Mouse (Mus musculus) heart, embryonic 16.5 days (tissue): ENCODE measurements around the gene Rapgefl1. TPM values are rescaled to one million over a fixed set of nuclear protein-coding genes. Genes with fewer than 3 reads are reported as not detected.

ENCODE experiments used
- ATAC-seq: fragments of 200-750 bp; cut with Nextera tagmentation; replicated peaks from 2 replicates; pipeline ENCODE4 v1.8.0; 2017; ENCODE audit warnings: moderate number of reproducible peaks; ENCODE audit not compliant: insufficient read depth, low FRiP score; ENCODE audit errors: extremely low read depth
- H3K27ac ChIP-seq: fragments of 300-500 bp; sonication (generic); 2 replicates; pipeline ENCODE4 v1.5.1; 2014; ENCODE audit warnings: mild to moderate bottlenecking, low read length, control low read depth, moderate library complexity
- H3K27me3 ChIP-seq: fragments of 300-500 bp; sonication (generic); 2 replicates; pipeline ENCODE4 v1.6.1; 2014; ENCODE audit warnings: low read length, mixed read lengths; ENCODE audit not compliant: control insufficient read depth, insufficient read depth
- H3K36me3 ChIP-seq: fragments of 300-500 bp; sonication (generic); 2 replicates; pipeline ENCODE4 v1.6.1; 2014; ENCODE audit not compliant: control insufficient read depth, insufficient read depth
- H3K4me1 ChIP-seq: fragments of 300-500 bp; sonication (generic); 2 replicates; pipeline ENCODE4 v1.6.1; 2014; ENCODE audit warnings: low read length, mixed read lengths; ENCODE audit not compliant: control insufficient read depth, insufficient read depth
- H3K4me2 ChIP-seq: fragments of 300-500 bp; sonication (generic); 2 replicates; pipeline ENCODE4 v1.6.1; 2014; ENCODE audit warnings: low read depth, mild to moderate bottlenecking, control low read depth, low read length
- H3K4me3 ChIP-seq: fragments of 300-500 bp; sonication (generic); 2 replicates; pipeline ENCODE4 v1.5.1; 2014; ENCODE audit warnings: mild to moderate bottlenecking, control low read depth, low read length
- H3K9ac ChIP-seq: fragments of 300-500 bp; sonication (generic); 2 replicates; pipeline ENCODE4 v1.6.1; 2014; ENCODE audit warnings: low read length, control low read depth
- H3K9me3 ChIP-seq: fragments of 300-500 bp; sonication (generic); replicated peaks from 2 replicates; pipeline ENCODE4 v1.6.1; 2016; ENCODE audit warnings: low read length; ENCODE audit not compliant: control insufficient read depth
- WGBS: fragments of 180-500 bp; shearing (Covaris S2); extraction: QIAGEN DNeasy Blood & Tissue Kit; methylation state at CpG from one replicate; pipeline ENCODE4 v1.1.7; 2014; 5-methylcytosine and 5-hydroxymethylcytosine counted together
- polyA plus RNA-seq: library from polyadenylated mRNA; unstranded; fragments of >200 nt; fragmentation: Nextera tagmentation; extraction: Ambion mirVana; gene quantifications from 2 replicates; pipeline ENCODE4 v1.2.1, GENCODE M21; 2015

The Rapgefl1 gene
- polyA plus RNA-seq, 1 experiment from 2014 or later = 1.0 TPM

GRCm38 (mm10) chr11:98835296-98835695 is 1.3 kb upstream of the Rapgefl1 start:
- Histone ChIP-seq H3K4me2 (no peak overlapping the region), H3K9me3 (no peaks in the 10 kb centered on the region), H3K4me3 (no peak overlapping the region), H3K36me3 (peaks cover 32% of the 10 kb centered on the region), H3K4me1 (peaks cover 9% of the 10 kb centered on the region; the same call in 1 of the 2 replicates), H3K9ac (no peak overlapping the region), H3K27me3 (peaks cover 7% of the 10 kb centered on the region; the same call in 1 of the 2 replicates), H3K27ac (no peak overlapping the region)
- whole genome bisulfite sequencing = 55% methylated on average over 5 of the region's 5 CpGs
- ATAC-seq = no peak

GRCm38 (mm10) chr11:98835725-98836124 is 860 bp upstream of the Rapgefl1 start:
- no peak overlapping the region for H3K4me3 ChIP-seq
- no peak overlapping the region for H3K27ac ChIP-seq
- peaks cover 7% of the 10 kb centered on the region; the same call in 1 of the 2 replicates for H3K27me3 ChIP-seq
- no peak for ATAC-seq
- H3K9ac ChIP-seq = no peak overlapping the region
- peaks cover 9% of the 10 kb centered on the region; the same call in 1 of the 2 replicates for H3K4me1 ChIP-seq
- H3K36me3 ChIP-seq = peaks cover 29% of the 10 kb centered on the region
- WGBS = 57% methylated on average over 3 of the region's 3 CpGs
- no peak overlapping the region for H3K4me2 ChIP-seq
- H3K9me3 ChIP-seq = no peaks in the 10 kb centered on the region

DNA sequence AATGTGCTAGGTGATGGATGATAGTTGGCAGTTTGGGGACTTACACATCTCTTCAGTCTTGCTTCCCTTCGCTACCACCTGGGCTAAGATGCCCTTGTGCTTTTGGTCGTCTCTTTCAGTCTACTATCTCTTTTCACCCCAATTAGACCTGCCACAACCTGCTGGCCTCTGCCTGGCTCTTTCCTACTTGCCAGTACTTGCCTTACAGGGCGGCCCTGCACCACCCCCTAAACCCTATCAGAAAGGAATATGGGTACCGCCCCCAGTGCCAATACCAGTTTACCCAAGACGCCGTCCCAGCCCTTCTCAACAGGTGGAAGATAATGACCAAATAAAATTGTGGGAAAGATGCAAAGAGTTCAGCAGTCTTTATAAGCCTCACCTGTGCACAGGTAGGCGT is 457 bp upstream of the Rapgefl1 start:
- no peak overlapping the region for H3K27ac ChIP-seq
- H3K27me3 ChIP-seq = peaks cover 7% of the 10 kb centered on the region; the same call in 1 of the 2 replicates
- ATAC-seq = 0 out of 2 replicates have a peak, but pooled peaks have one; percentile 1
- no peak overlapping the region for H3K9ac ChIP-seq
- H3K9me3 ChIP-seq = no peaks in the 10 kb centered on the region
- 32% methylated on average over 7 of the region's 7 CpGs for WGBS
- H3K36me3 ChIP-seq = peaks cover 28% of the 10 kb centered on the region
- peak overlapping the region; percentile 100 for H3K4me2 ChIP-seq
- H3K4me3 ChIP-seq = peak overlapping the region; percentile 81
- peaks cover 9% of the 10 kb centered on the region; the same call in 1 of the 2 replicates for H3K4me1 ChIP-seq

DNA sequence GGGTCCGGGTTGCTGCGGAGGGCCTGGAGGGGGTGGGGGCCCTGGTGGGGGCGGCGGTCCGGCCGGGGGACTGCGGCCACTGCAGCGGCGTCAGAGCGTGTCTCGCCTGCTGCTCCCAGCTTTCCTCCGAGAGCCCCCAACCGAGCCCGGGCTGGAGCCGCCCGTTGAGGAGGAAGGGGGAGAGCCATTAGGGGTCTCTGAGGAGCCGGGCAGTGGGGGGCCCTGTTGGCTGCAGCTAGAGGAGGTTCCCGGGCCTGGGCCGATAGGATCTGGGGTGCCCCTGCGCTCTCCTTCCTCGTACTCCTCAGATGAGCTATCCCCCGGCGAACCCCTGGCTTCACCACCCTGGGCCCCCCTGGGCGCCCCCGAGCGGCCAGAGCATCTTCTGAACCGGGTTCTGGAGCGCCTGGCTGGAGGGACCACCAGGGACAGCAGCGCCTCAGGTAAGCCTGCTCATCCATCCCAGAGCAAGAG is 683 bp downstream of the Rapgefl1 start:
- Histone ChIP-seq H3K9me3 (no peaks in the 10 kb centered on the region), H3K4me3 (peak overlapping the region; percentile 81), H3K9ac (peak overlapping the region; percentile 83), H3K36me3 (peaks cover 17% of the 10 kb centered on the region), H3K4me1 (peaks cover 9% of the 10 kb centered on the region; the same call in 1 of the 2 replicates), H3K4me2 (peak overlapping the region; percentile 100), H3K27me3 (peaks cover 7% of the 10 kb centered on the region; the same call in 1 of the 2 replicates), H3K27ac (no peak overlapping the region)
- WGBS = 2% methylated on average over 23 of the region's 29 CpGs
- peak; percentile 14; the same call in 1 of the 2 replicates for ATAC-seq

GRCm38 (mm10) chr11:98837917-98838316 is 1.3 kb downstream of the Rapgefl1 start:
- peaks cover 7% of the 10 kb centered on the region; the same call in 1 of the 2 replicates for H3K27me3 ChIP-seq
- no peak overlapping the region for H3K4me3 ChIP-seq
- no peak for ATAC-seq
- H3K4me1 ChIP-seq = peaks cover 9% of the 10 kb centered on the region; the same call in 1 of the 2 replicates
- no peaks in the 10 kb centered on the region for H3K9me3 ChIP-seq
- WGBS = 62% methylated on average over 11 of the region's 11 CpGs
- H3K9ac ChIP-seq = no peak overlapping the region
- H3K4me2 ChIP-seq = no peak overlapping the region
- peaks cover 10% of the 10 kb centered on the region for H3K36me3 ChIP-seq
- no peak overlapping the region for H3K27ac ChIP-seq

DNA sequence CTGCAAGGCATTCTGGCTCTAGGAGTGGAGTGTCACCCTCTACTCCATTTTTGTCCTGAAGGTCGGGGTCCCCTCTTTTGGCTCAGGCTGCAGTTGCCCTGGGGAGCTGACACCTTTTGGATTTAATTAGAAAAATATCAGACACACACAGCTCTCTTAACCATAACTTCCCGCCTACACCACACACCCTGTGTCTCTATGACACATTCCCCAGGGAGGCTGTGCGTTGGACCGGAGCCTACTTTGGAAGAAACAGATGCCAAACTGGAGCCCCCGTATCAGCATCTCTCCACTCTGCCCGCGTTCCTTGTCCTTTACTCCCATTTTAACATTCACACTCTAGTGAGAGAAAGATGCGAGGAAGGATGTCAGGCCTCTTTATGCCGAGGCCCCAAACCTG is 1.9 kb downstream of the Rapgefl1 start:
- Histone ChIP-seq H3K27ac (no peak overlapping the region), H3K27me3 (peaks cover 7% of the 10 kb centered on the region; the same call in 1 of the 2 replicates), H3K4me3 (no peak overlapping the region), H3K9me3 (no peaks in the 10 kb centered on the region), H3K4me1 (peaks cover 9% of the 10 kb centered on the region; the same call in 1 of the 2 replicates), H3K9ac (no peak overlapping the region), H3K36me3 (peaks cover 4% of the 10 kb centered on the region), H3K4me2 (no peak overlapping the region)
- WGBS = 56% methylated on average over 9 of the region's 9 CpGs
- ATAC-seq = no peak

DNA sequence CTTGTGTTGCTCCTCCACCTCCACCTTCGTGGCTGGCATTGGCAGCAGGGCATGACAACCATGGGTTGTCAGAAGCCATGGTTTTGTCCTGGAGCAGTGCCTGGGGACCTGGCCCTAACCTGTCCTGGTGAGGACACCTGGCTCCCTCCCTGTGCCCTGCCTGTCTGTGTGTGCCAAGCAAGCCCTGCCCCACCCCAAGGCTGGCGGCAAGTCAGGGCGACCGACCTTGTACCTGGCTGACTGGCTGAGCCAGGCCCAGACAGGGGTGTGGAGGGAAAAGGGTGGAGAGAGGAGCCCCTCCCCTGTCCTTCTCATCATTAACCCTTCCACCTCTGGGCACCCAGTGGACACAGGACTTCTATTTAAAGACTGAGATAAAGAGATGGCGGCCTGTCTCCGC is 2.8 kb downstream of the Rapgefl1 start:
- 38% methylated on average over 6 of the region's 6 CpGs for WGBS
- H3K27ac ChIP-seq = no peak overlapping the region
- ATAC-seq = no peak
- peaks cover 9% of the 10 kb centered on the region; the same call in 1 of the 2 replicates for H3K4me1 ChIP-seq
- no peak overlapping the region for H3K4me3 ChIP-seq
- no peaks in the 10 kb centered on the region for H3K9me3 ChIP-seq
- no peak overlapping the region for H3K9ac ChIP-seq
- H3K27me3 ChIP-seq = peaks cover 7% of the 10 kb centered on the region; the same call in 1 of the 2 replicates
- H3K4me2 ChIP-seq = no peak overlapping the region
- H3K36me3 ChIP-seq = no peaks in the 10 kb centered on the region

DNA sequence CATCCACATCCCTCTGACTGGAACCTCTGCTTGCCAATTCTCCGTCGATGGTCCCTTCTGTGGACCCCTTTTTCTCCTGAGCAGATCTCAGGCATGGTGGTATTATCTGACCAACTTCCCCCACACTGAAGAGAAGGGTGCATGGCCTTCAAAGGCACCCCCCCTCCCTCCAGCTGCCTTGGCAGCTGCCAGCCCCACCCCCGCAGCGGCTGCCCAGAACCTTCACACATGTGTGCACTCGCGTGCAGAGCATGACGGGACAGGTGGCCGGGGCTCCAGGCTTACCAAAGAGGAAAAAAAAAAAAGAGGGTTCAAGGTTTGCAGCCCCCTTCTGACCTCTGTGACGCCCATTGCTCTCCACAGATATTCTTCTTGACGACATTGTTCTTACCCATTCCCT is 3.3 kb downstream of the Rapgefl1 start:
- peaks cover 9% of the 10 kb centered on the region; the same call in 1 of the 2 replicates for H3K4me1 ChIP-seq
- no peak overlapping the region for H3K27ac ChIP-seq
- H3K4me2 ChIP-seq = no peak overlapping the region
- no peaks in the 10 kb centered on the region for H3K9me3 ChIP-seq
- H3K27me3 ChIP-seq = peaks cover 7% of the 10 kb centered on the region; the same call in 1 of the 2 replicates
- no peak overlapping the region for H3K9ac ChIP-seq
- H3K36me3 ChIP-seq = no peaks in the 10 kb centered on the region
- no peak overlapping the region for H3K4me3 ChIP-seq
- 57% methylated on average over 10 of the region's 10 CpGs for WGBS
- ATAC-seq = no peak

DNA sequence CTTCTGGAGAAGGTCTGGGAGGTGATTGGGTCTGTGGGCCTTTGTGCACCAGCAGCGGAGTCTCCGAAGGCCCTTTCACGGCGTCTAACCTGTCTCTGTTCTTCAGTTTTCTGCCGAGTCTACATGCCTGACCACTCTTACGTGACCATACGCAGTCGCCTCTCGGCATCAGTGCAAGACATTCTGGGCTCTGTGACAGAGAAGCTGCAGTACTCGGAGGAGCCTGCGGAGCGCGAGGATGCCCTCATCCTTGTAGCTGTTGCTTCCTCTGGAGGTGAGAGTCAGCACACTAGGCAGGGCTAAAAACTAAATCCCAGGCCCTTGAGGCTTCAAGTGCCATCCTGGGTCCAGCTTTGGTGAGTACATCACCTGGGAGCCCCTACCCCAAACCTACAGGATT is 9.4 kb downstream of the Rapgefl1 start:
- Histone ChIP-seq H3K4me2 (no peak overlapping the region), H3K9me3 (no peaks in the 10 kb centered on the region), H3K36me3 (no peaks in the 10 kb centered on the region), H3K4me1 (peaks cover 6% of the 10 kb centered on the region), H3K4me3 (no peak overlapping the region), H3K9ac (no peak overlapping the region), H3K27me3 (no peaks in the 10 kb centered on the region), H3K27ac (no peak overlapping the region)
- ATAC-seq = no peak
- 41% methylated on average over 13 of the region's 13 CpGs for WGBS
